8 mouse cellular contexts compared by ENCODE assay signal in genomic region chr8:95833435-95833984, GRCm38 (mm10). TPM values are rescaled to one million over a fixed set of nuclear protein-coding genes. Genes with fewer than 3 reads are reported as not detected.
DNase-seq lines count a peak whose midpoint lies in the region; ATAC-seq and TF ChIP-seq lines count a peak whose summit lies in the region.

No protein-coding gene starts in this region.

- WGBS in hindbrain, postnatal 0 days: 2% methylated on average over 16 of the region's 16 CpGs
- WGBS in liver, embryonic 14.5 days (ENCODE audit: insufficient replicate concordance): under 1% methylated on average over 16 of the region's 16 CpGs
- WGBS in stomach, postnatal 0 days: 2% methylated on average over 16 of the region's 16 CpGs

- H3K27ac ChIP-seq in hindbrain, postnatal 0 days: no peak overlapping the region
- no peak overlapping the region; the same call in 1 of the 2 replicates for H3K27ac ChIP-seq in liver, embryonic 14.5 days
- no peak overlapping the region; the same call in 1 of the 2 replicates for H3K27ac ChIP-seq in stomach, postnatal 0 days (replicated peaks)

- peak; percentile 13 to 21 for DNase-seq in cerebellum, postnatal 10 days
- DNase-seq in embryo, embryonic 11 days: peak; percentile 80
- DNase-seq in hindbrain, postnatal 0 days (ENCODE audit: low spot score): no peak
- peak; percentile 46 to 52 (median 47) for DNase-seq in liver, embryonic 14.5 days (ENCODE audit: low read depth in 3 of 3, low spot score in 3 of 3)
- DNase-seq in stomach, postnatal 0 days (ENCODE audit: low spot score): peak; percentile 54
- DNase-seq in spleen, postnatal 36 days (ENCODE audit: low spot score in 2 of 2): no peak
- DNase-seq in spleen, postnatal 14 days (ENCODE audit: low spot score in 2 of 2): no peak

- no peak; the same call in 1 of the 2 replicates for TF ChIP-seq EP300 in liver, embryonic 14.5 days (IDR thresholded peaks at IDR 0.05; ENCODE audit: low read depth)
- TF ChIP-seq EP300 in stomach, postnatal 0 days (optimal IDR thresholded peaks at IDR 0.05): no peak

- peaks cover 4% of the 10 kb centered on the region; the same call in 1 of the 2 replicates for H3K4me1 ChIP-seq in hindbrain, postnatal 0 days (ENCODE audit: insufficient read depth, low read length)
- H3K4me1 ChIP-seq in liver, embryonic 14.5 days (replicated peaks; ENCODE audit: control insufficient read depth in 2 of 2, insufficient read depth in 2 of 2, low read length in 1 of 2): peaks cover 4 to 15% of the 10 kb centered on the region in 2 experiments; a peak in 3 of 4 replicates
- H3K4me1 ChIP-seq in stomach, postnatal 0 days (replicated peaks; ENCODE audit: control insufficient read depth, insufficient read depth): no peaks in the 10 kb centered on the region

- peak overlapping the region; percentile 26 for H3K4me3 ChIP-seq in hindbrain, postnatal 0 days (ENCODE audit: low read length)
- peak overlapping the region; percentile 36 to 64 for H3K4me3 ChIP-seq in liver, embryonic 14.5 days (ENCODE audit: insufficient read depth in 1 of 2, low read depth in 2 of 2, low read length in 2 of 2)
- peak overlapping the region; percentile 17; the same call in 1 of the 2 replicates for H3K4me3 ChIP-seq in stomach, postnatal 0 days (ENCODE audit: low read depth, low read length)

- no peak for TF ChIP-seq CTCF in hindbrain, postnatal 0 days (IDR thresholded peaks at IDR 0.05; ENCODE audit: low read depth)
- no peak for TF ChIP-seq CTCF in liver, embryonic 14.5 days (IDR thresholded peaks at IDR 0.05; ENCODE audit: low read depth)
- TF ChIP-seq CTCF in stomach, postnatal 0 days (IDR thresholded peaks at IDR 0.05; ENCODE audit: low read depth): no peak

- peak overlapping the region; percentile 24; the same call in 1 of the 2 replicates for H3K9ac ChIP-seq in hindbrain, postnatal 0 days (replicated peaks; ENCODE audit: low read length)
- H3K9ac ChIP-seq in liver, embryonic 14.5 days (replicated peaks): peak overlapping the region; percentile 40
- H3K9ac ChIP-seq in stomach, postnatal 0 days (ENCODE audit: low read length): no peak overlapping the region

- no peaks in the 10 kb centered on the region for H3K27me3 ChIP-seq in hindbrain, postnatal 0 days (ENCODE audit: insufficient read depth, low read length)
- no peaks in the 10 kb centered on the region for H3K27me3 ChIP-seq in liver, embryonic 14.5 days (ENCODE audit: control insufficient read depth, insufficient read depth, low read length)
- H3K27me3 ChIP-seq in stomach, postnatal 0 days (ENCODE audit: control insufficient read depth, insufficient read depth, low read length): no peaks in the 10 kb centered on the region

- H3K36me3 ChIP-seq in hindbrain, postnatal 0 days (ENCODE audit: insufficient read depth, low read length): peaks cover 6% of the 10 kb centered on the region; the same call in 1 of the 2 replicates
- H3K36me3 ChIP-seq in liver, embryonic 14.5 days (replicated peaks; ENCODE audit: control insufficient read depth, insufficient read depth, low read depth): no peaks in the 10 kb centered on the region
- no peaks in the 10 kb centered on the region for H3K36me3 ChIP-seq in stomach, postnatal 0 days (ENCODE audit: control insufficient read depth, insufficient read depth, low read length)

- ATAC-seq in cerebellum, adult (ENCODE audit: insufficient number of reproducible peaks, low FRiP score, low TSS enrichment): no peak
- ATAC-seq in hindbrain, postnatal 0 days: peak; percentile 53
- peak; percentile 82 for ATAC-seq in liver, embryonic 14.5 days (ENCODE audit: insufficient read depth)
- peak; percentile 79 for ATAC-seq in stomach, postnatal 0 days (ENCODE audit: low FRiP score, low TSS enrichment)

- peak overlapping the region; percentile 54 for H3K4me2 ChIP-seq in hindbrain, postnatal 0 days (ENCODE audit: low read depth, low read length)
- H3K4me2 ChIP-seq in liver, embryonic 14.5 days (ENCODE audit: low read depth): peak overlapping the region; percentile 71
- peak overlapping the region; percentile 44 for H3K4me2 ChIP-seq in stomach, postnatal 0 days (replicated peaks; ENCODE audit: low read depth)

- H3K9me3 ChIP-seq in hindbrain, postnatal 0 days (ENCODE audit: low read length): no peaks in the 10 kb centered on the region
- H3K9me3 ChIP-seq in liver, embryonic 14.5 days (ENCODE audit: control insufficient read depth, low read length): no peaks in the 10 kb centered on the region
- H3K9me3 ChIP-seq in stomach, postnatal 0 days (ENCODE audit: control insufficient read depth, low read length): no peaks in the 10 kb centered on the region

RNA-seq across cellular contexts. Expression of gene Sap18b, which starts 8.4 kb away (rescaled TPM):
- 31.2 and 57.4 TPM in 2 replicates for total RNA-seq in hindbrain, postnatal 0 days (2014; rRNA removed)
- polyA plus RNA-seq in hindbrain, postnatal 0 days (2015; fragmentation: Nextera tagmentation; extraction: Ambion mirVana): 325 and 342 TPM in 2 replicates
- 43.5 and 75.6 TPM in 2 replicates for polyA plus RNA-seq in liver, embryonic 14.5 days (2012; rRNA removed)
- 245 and 247 TPM in 2 replicates for polyA plus RNA-seq in liver, embryonic 14.5 days (2014; fragmentation: Nextera tagmentation; extraction: Ambion mirVana)
- polyA plus RNA-seq in stomach, postnatal 0 days (2015; fragmentation: Nextera tagmentation; extraction: Ambion mirVana): 308 and 333 TPM in 2 replicates

RNA-seq across cellular contexts. Expression of gene Slc38a7, which starts 19.8 kb away (rescaled TPM):
- total RNA-seq in hindbrain, postnatal 0 days (2014; rRNA removed): 29.8 and 35.6 TPM in 2 replicates
- polyA plus RNA-seq in hindbrain, postnatal 0 days (2015; fragmentation: Nextera tagmentation; extraction: Ambion mirVana): 19.6 and 21.6 TPM in 2 replicates
- 5.5 and 5.6 TPM in 2 replicates for polyA plus RNA-seq in liver, embryonic 14.5 days (2012; rRNA removed)
- 6.7 and 7.5 TPM in 2 replicates for polyA plus RNA-seq in liver, embryonic 14.5 days (2014; fragmentation: Nextera tagmentation; extraction: Ambion mirVana)
- 9.1 and 9.5 TPM in 2 replicates for polyA plus RNA-seq in stomach, postnatal 0 days (2015; fragmentation: Nextera tagmentation; extraction: Ambion mirVana)

RNA-seq across cellular contexts. Expression of gene Cnot1, which starts 26.2 kb away (rescaled TPM):
- 123 and 141 TPM in 2 replicates for total RNA-seq in hindbrain, postnatal 0 days (2014; rRNA removed)
- 23.0 and 25.4 TPM in 2 replicates for polyA plus RNA-seq in hindbrain, postnatal 0 days (2015; fragmentation: Nextera tagmentation; extraction: Ambion mirVana)
- polyA plus RNA-seq in liver, embryonic 14.5 days (2012; rRNA removed): 39.1 and 41.8 TPM in 2 replicates
- polyA plus RNA-seq in liver, embryonic 14.5 days (2014; fragmentation: Nextera tagmentation; extraction: Ambion mirVana): 33.1 and 38.6 TPM in 2 replicates
- 17.4 and 18.0 TPM in 2 replicates for polyA plus RNA-seq in stomach, postnatal 0 days (2015; fragmentation: Nextera tagmentation; extraction: Ambion mirVana)

RNA-seq across cellular contexts. Expression of gene Got2, which starts 54.8 kb away (rescaled TPM):
- total RNA-seq in hindbrain, postnatal 0 days (2014; rRNA removed): 243 and 251 TPM in 2 replicates
- 228 and 230 TPM in 2 replicates for polyA plus RNA-seq in hindbrain, postnatal 0 days (2015; fragmentation: Nextera tagmentation; extraction: Ambion mirVana)
- 91.7 and 107 TPM in 2 replicates for polyA plus RNA-seq in liver, embryonic 14.5 days (2012; rRNA removed)
- 69.8 and 79.3 TPM in 2 replicates for polyA plus RNA-seq in liver, embryonic 14.5 days (2014; fragmentation: Nextera tagmentation; extraction: Ambion mirVana)
- 95.8 and 101 TPM in 2 replicates for polyA plus RNA-seq in stomach, postnatal 0 days (2015; fragmentation: Nextera tagmentation; extraction: Ambion mirVana)

Comparison
In these comparisons a context has a peak if more than half of its experiments do, and no peak if none do; other contexts are left out.
1. DNase-seq: peak in cerebellum, postnatal 10 days (2 of 2), embryo, embryonic 11 days (single experiment), liver, embryonic 14.5 days (3 of 3) and stomach, postnatal 0 days (single experiment); none in hindbrain, postnatal 0 days (single experiment), spleen, postnatal 36 days (0 of 2) and spleen, postnatal 14 days (0 of 2).
2. Peak in every context shown above with its lines, with median percentiles within 50 percentile points of each other: H3K4me2 ChIP-seq and H3K4me3 ChIP-seq.